Comparison of ENCODE assay signal across 17 mouse cellular contexts in the genomic region with DNA sequence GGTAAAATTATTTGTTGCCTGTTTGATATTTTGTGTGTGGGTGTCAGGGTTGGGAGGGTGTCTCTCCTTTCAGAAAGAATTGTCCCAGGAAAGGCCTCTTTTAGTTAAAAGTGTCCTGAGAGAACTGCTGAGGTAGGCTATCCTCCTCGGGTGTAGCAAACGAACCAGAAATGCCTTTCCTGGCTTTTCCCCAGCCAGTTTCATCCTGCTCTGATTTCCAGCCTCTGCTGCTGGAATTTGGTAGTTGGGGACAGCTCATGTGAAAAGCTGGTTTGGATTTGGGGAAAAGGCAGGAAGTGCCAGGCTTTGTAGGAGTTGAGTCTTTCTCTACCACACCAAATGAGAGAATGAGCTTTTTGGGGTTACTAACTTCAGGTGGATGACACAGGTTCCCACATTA.
DNase-seq lines count a peak whose midpoint lies in the region; ATAC-seq and TF ChIP-seq lines count a peak whose summit lies in the region.
"Had no signal": no experiment of that assay in that cellular context is flagged by ENCODE, and none has a peak within 500 bp of the region (broad histone marks: within the 10 kb centered on the region; RNA-seq: fewer than 3 reads in every experiment).

No protein-coding gene starts in this region.

- peak; percentile 10; the same call in 1 of the 2 replicates for ATAC-seq in forebrain, embryonic 13.5 days
- no peak for ATAC-seq in forebrain, embryonic 12.5 days (ENCODE audit: low FRiP score)
- no peak for ATAC-seq in hindbrain, embryonic 13.5 days (ENCODE audit: low FRiP score)
- no peak for ATAC-seq in lung, embryonic 14.5 days (ENCODE audit: insufficient read depth)
- ATAC-seq: activated CD4-positive, CD25-positive, alpha-beta regulatory T cell, adult 4 months; Patski had no signal

- 23% methylated on average over 2 of the region's 2 CpGs for WGBS in forebrain, embryonic 13.5 days
- WGBS in forebrain, embryonic 12.5 days: 33% methylated on average over 2 of the region's 2 CpGs
- 29% methylated on average over 2 of the region's 2 CpGs for WGBS in hindbrain, embryonic 13.5 days
- 56% methylated on average over 2 of the region's 2 CpGs for WGBS in hindbrain, embryonic 10.5 days
- WGBS in lung, embryonic 14.5 days: 31% methylated on average over 2 of the region's 2 CpGs

- H3K27ac ChIP-seq in forebrain, embryonic 13.5 days: 0 out of 2 replicates have a peak overlapping the region, but pooled peaks have one; percentile 20
- H3K27ac ChIP-seq in forebrain, embryonic 12.5 days: no peak overlapping the region
- H3K27ac ChIP-seq in hindbrain, embryonic 13.5 days: 0 out of 2 replicates have a peak overlapping the region, but pooled peaks have one; percentile 35
- no peak overlapping the region for H3K27ac ChIP-seq in hindbrain, embryonic 10.5 days
- H3K27ac ChIP-seq in lung, embryonic 14.5 days (ENCODE audit: low read depth): no peak overlapping the region
- H3K27ac ChIP-seq: embryonic facial prominence, embryonic 10.5 days; heart, embryonic 15.5 days had no signal

- no peak for TF ChIP-seq CTCF in lung, embryonic 14.5 days (IDR thresholded peaks at IDR 0.05; ENCODE audit: low read depth)

- no peak overlapping the region for H3K9ac ChIP-seq in forebrain, embryonic 13.5 days
- H3K9ac ChIP-seq in forebrain, embryonic 12.5 days: no peak overlapping the region
- H3K9ac ChIP-seq in hindbrain, embryonic 13.5 days: no peak overlapping the region
- H3K9ac ChIP-seq in lung, embryonic 14.5 days: no peak overlapping the region
- H3K9ac ChIP-seq: heart, embryonic 15.5 days had no signal

- peaks cover 28% of the 10 kb centered on the region for H3K27me3 ChIP-seq in forebrain, embryonic 13.5 days
- H3K27me3 ChIP-seq in forebrain, embryonic 12.5 days: peaks cover 27% of the 10 kb centered on the region
- H3K27me3 ChIP-seq in hindbrain, embryonic 13.5 days: peaks cover 9% of the 10 kb centered on the region; the same call in 1 of the 2 replicates
- peaks cover 19% of the 10 kb centered on the region for H3K27me3 ChIP-seq in hindbrain, embryonic 10.5 days (ENCODE audit: insufficient read depth, poor library complexity, severe bottlenecking)
- no peaks in the 10 kb centered on the region for H3K27me3 ChIP-seq in lung, embryonic 14.5 days (ENCODE audit: insufficient read depth, low read length)

- no peak for DNase-seq in hindbrain, embryonic 10.5 days (ENCODE audit: low spot score)
- peak; percentile 5 for DNase-seq in lung, embryonic 14.5 days
- no peak for DNase-seq in lung, postnatal 36 days
- DNase-seq in Muller cell, postnatal 12 days (ENCODE audit: inconsistent ontology term): peak; percentile 51
- DNase-seq: adrenal gland, postnatal 14 days; cerebellum, adult 11-12 months; gastrocnemius, postnatal 36 days; heart, adult 18-20 months; heart, postnatal 14 days had no signal

- H3K4me3 ChIP-seq in forebrain, embryonic 13.5 days: no peak overlapping the region
- H3K4me3 ChIP-seq in forebrain, embryonic 12.5 days (replicated peaks): no peak overlapping the region
- no peak overlapping the region for H3K4me3 ChIP-seq in hindbrain, embryonic 13.5 days
- no peak overlapping the region for H3K4me3 ChIP-seq in hindbrain, embryonic 10.5 days
- H3K4me3 ChIP-seq in lung, embryonic 14.5 days (ENCODE audit: low read depth, low read length): no peak overlapping the region
- H3K4me3 ChIP-seq: embryonic facial prominence, embryonic 10.5 days; heart, embryonic 15.5 days had no signal

- no peaks in the 10 kb centered on the region for H3K36me3 ChIP-seq in forebrain, embryonic 13.5 days (ENCODE audit: poor library complexity, severe bottlenecking)
- no peaks in the 10 kb centered on the region for H3K36me3 ChIP-seq in forebrain, embryonic 12.5 days (replicated peaks)
- no peaks in the 10 kb centered on the region for H3K36me3 ChIP-seq in hindbrain, embryonic 13.5 days
- no peaks in the 10 kb centered on the region for H3K36me3 ChIP-seq in hindbrain, embryonic 10.5 days
- no peaks in the 10 kb centered on the region for H3K36me3 ChIP-seq in lung, embryonic 14.5 days (ENCODE audit: insufficient read depth)
- H3K36me3 ChIP-seq: embryonic facial prominence, embryonic 10.5 days; heart, embryonic 15.5 days had no signal

- peaks cover 19% of the 10 kb centered on the region for H3K4me1 ChIP-seq in forebrain, embryonic 13.5 days
- peaks cover 14% of the 10 kb centered on the region for H3K4me1 ChIP-seq in forebrain, embryonic 12.5 days
- H3K4me1 ChIP-seq in hindbrain, embryonic 13.5 days (replicated peaks): peaks cover 17% of the 10 kb centered on the region
- H3K4me1 ChIP-seq in hindbrain, embryonic 10.5 days (replicated peaks): peaks cover 6% of the 10 kb centered on the region
- H3K4me1 ChIP-seq in lung, embryonic 14.5 days (ENCODE audit: insufficient read depth): no peaks in the 10 kb centered on the region
- H3K4me1 ChIP-seq: heart, embryonic 15.5 days had no signal

- H3K9me3 ChIP-seq in forebrain, embryonic 13.5 days (replicated peaks): no peaks in the 10 kb centered on the region
- no peaks in the 10 kb centered on the region for H3K9me3 ChIP-seq in forebrain, embryonic 12.5 days
- H3K9me3 ChIP-seq in hindbrain, embryonic 13.5 days: no peaks in the 10 kb centered on the region
- H3K9me3 ChIP-seq in hindbrain, embryonic 10.5 days: no peaks in the 10 kb centered on the region
- H3K9me3 ChIP-seq in lung, embryonic 14.5 days (ENCODE audit: low read depth, low read length): no peaks in the 10 kb centered on the region
- H3K9me3 ChIP-seq: embryonic facial prominence, embryonic 10.5 days; heart, embryonic 15.5 days had no signal

- H3K4me2 ChIP-seq in forebrain, embryonic 13.5 days: no peak overlapping the region
- H3K4me2 ChIP-seq in forebrain, embryonic 12.5 days: no peak overlapping the region
- H3K4me2 ChIP-seq in hindbrain, embryonic 13.5 days: no peak overlapping the region
- no peak overlapping the region for H3K4me2 ChIP-seq in lung, embryonic 14.5 days
- H3K4me2 ChIP-seq: heart, embryonic 11.5 days; heart, embryonic 15.5 days had no signal

Comparison
In these comparisons a context has a peak if more than half of its experiments do, and no peak if none do; other contexts are left out.
1. H3K27ac ChIP-seq: peak in forebrain, embryonic 13.5 days (single experiment) and hindbrain, embryonic 13.5 days (single experiment); none in forebrain, embryonic 12.5 days (single experiment), hindbrain, embryonic 10.5 days (single experiment) and lung, embryonic 14.5 days (single experiment).
2. DNase-seq: peak in lung, embryonic 14.5 days (single experiment) and Muller cell, postnatal 12 days (single experiment); none in hindbrain, embryonic 10.5 days (single experiment) and lung, postnatal 36 days (single experiment).